8 mouse cellular contexts compared by ENCODE assay signal in the genomic region with DNA sequence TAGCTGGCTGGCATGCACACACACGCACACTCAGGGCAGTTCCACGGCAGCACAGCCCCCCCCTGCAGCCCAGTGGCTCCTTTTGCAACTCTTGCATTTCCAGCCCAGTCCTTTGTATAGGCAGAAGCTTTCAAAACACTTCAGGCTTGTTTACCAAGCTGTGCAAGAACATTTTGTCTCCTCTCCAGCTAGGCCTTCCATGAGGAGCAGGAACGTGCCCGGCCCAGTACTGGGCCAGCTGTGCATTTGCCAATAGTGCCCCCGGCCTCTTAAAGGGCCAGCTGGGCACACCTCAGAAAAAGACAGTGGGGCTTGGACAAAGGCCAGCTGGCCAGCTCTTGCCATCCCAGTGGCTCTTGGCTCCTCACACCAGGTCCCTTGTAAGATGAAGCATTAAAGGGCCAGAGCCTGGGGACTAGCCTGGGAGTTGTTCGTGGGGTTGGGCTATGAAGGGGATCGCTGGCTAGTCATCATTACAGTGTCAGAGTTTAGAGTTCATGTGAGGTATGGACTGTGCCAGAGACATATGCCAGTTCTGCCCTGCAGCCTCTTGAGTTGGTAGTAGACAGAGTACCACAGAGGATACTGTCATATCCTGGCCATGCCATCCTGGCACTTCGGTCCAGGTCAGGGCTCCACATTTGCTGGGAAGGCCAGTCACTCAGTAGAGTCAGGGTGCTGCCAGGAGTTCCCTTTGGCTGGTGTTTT.
A peak's percentile ranks its signal among the peaks of the same experiment; 100 is the strongest.
DNase-seq lines count a peak whose midpoint lies in the region; ATAC-seq lines count a peak whose summit lies in the region.

No protein-coding gene starts in this region.

- 0 out of 2 replicates have a peak, but pooled peaks have one; percentile 36 for ATAC-seq in embryonic facial prominence, embryonic 15.5 days (ENCODE audit: insufficient number of reproducible peaks, low FRiP score, low TSS enrichment, low read depth)
- ATAC-seq in midbrain, embryonic 16.5 days, result peak; percentile 47
- peak; percentile 91 for ATAC-seq in hindbrain, embryonic 16.5 days

- no peaks in the 10 kb centered on the region for H3K36me3 ChIP-seq in embryonic facial prominence, embryonic 15.5 days
- no peaks in the 10 kb centered on the region for H3K36me3 ChIP-seq in embryonic facial prominence, embryonic 10.5 days (replicated peaks)
- H3K36me3 ChIP-seq in midbrain, embryonic 16.5 days (ENCODE audit: control insufficient read depth, insufficient read depth, low read length), result no peaks in the 10 kb centered on the region
- H3K36me3 ChIP-seq in midbrain, embryonic 10.5 days, result no peaks in the 10 kb centered on the region
- H3K36me3 ChIP-seq in hindbrain, embryonic 16.5 days (ENCODE audit: control insufficient read depth, insufficient read depth, low read length), result no peaks in the 10 kb centered on the region
- no peaks in the 10 kb centered on the region for H3K36me3 ChIP-seq in limb, embryonic 10.5 days

- H3K4me2 ChIP-seq in embryonic facial prominence, embryonic 15.5 days (replicated peaks), result no peak overlapping the region
- no peak overlapping the region for H3K4me2 ChIP-seq in midbrain, embryonic 16.5 days (ENCODE audit: low read length)
- H3K4me2 ChIP-seq in hindbrain, embryonic 16.5 days (ENCODE audit: low read length), result no peak overlapping the region

- no peak overlapping the region for H3K4me3 ChIP-seq in embryonic facial prominence, embryonic 15.5 days (replicated peaks)
- H3K4me3 ChIP-seq in embryonic facial prominence, embryonic 10.5 days, result no peak overlapping the region
- H3K4me3 ChIP-seq in midbrain, embryonic 16.5 days (ENCODE audit: low read depth, low read length), result no peak overlapping the region
- H3K4me3 ChIP-seq in midbrain, embryonic 10.5 days, result no peak overlapping the region
- H3K4me3 ChIP-seq in hindbrain, embryonic 16.5 days (ENCODE audit: low read length), result no peak overlapping the region
- H3K4me3 ChIP-seq in limb, embryonic 10.5 days, result no peak overlapping the region

- H3K9me3 ChIP-seq in embryonic facial prominence, embryonic 15.5 days (replicated peaks), result no peaks in the 10 kb centered on the region
- H3K9me3 ChIP-seq in embryonic facial prominence, embryonic 10.5 days, result 0 out of 2 replicates have a peak, but pooled peaks cover 5% of the 10 kb centered on the region
- no peaks in the 10 kb centered on the region for H3K9me3 ChIP-seq in midbrain, embryonic 16.5 days (replicated peaks; ENCODE audit: control insufficient read depth, low read length, poor library complexity, severe bottlenecking)
- no peaks in the 10 kb centered on the region for H3K9me3 ChIP-seq in midbrain, embryonic 10.5 days (replicated peaks)
- H3K9me3 ChIP-seq in hindbrain, embryonic 16.5 days (ENCODE audit: control insufficient read depth, low read length), result no peaks in the 10 kb centered on the region; the same call in 1 of the 2 replicates
- H3K9me3 ChIP-seq in limb, embryonic 10.5 days (replicated peaks), result no peaks in the 10 kb centered on the region

- no peak overlapping the region for H3K9ac ChIP-seq in embryonic facial prominence, embryonic 15.5 days
- H3K9ac ChIP-seq in midbrain, embryonic 16.5 days (ENCODE audit: low read depth, low read length), result no peak overlapping the region
- H3K9ac ChIP-seq in hindbrain, embryonic 16.5 days (ENCODE audit: low read depth, low read length), result no peak overlapping the region

- DNase-seq in embryonic facial prominence, embryonic 10.5 days (ENCODE audit: low spot score), result no peak
- no peak for DNase-seq in midbrain, embryonic 10.5 days (ENCODE audit: low spot score)
- DNase-seq in lung, adult 18-20 months, result peak; percentile 74 to 88
- DNase-seq in telencephalon, adult 2 months (ENCODE audit: low read depth, low spot score), result peak; percentile 0
- DNase-seq in limb, embryonic 10.5 days (ENCODE audit: low spot score), result no peak

- no peaks in the 10 kb centered on the region for H3K27me3 ChIP-seq in embryonic facial prominence, embryonic 15.5 days
- peaks cover 18% of the 10 kb centered on the region for H3K27me3 ChIP-seq in embryonic facial prominence, embryonic 10.5 days (replicated peaks; ENCODE audit: low read depth, poor library complexity, severe bottlenecking)
- no peaks in the 10 kb centered on the region for H3K27me3 ChIP-seq in midbrain, embryonic 16.5 days (ENCODE audit: control insufficient read depth, insufficient read depth, low read depth, low read length)
- 0 out of 2 replicates have a peak, but pooled peaks cover 3% of the 10 kb centered on the region for H3K27me3 ChIP-seq in midbrain, embryonic 10.5 days (ENCODE audit: low read depth, poor library complexity, severe bottlenecking)
- no peaks in the 10 kb centered on the region for H3K27me3 ChIP-seq in hindbrain, embryonic 16.5 days (replicated peaks; ENCODE audit: control insufficient read depth, insufficient read depth, low read length)
- H3K27me3 ChIP-seq in limb, embryonic 10.5 days (ENCODE audit: low read depth, poor library complexity, severe bottlenecking), result 0 out of 2 replicates have a peak, but pooled peaks cover 17% of the 10 kb centered on the region

- H3K27ac ChIP-seq in embryonic facial prominence, embryonic 15.5 days (replicated peaks), result no peak overlapping the region; the same call in 1 of the 2 replicates
- H3K27ac ChIP-seq in embryonic facial prominence, embryonic 10.5 days (replicated peaks), result no peak overlapping the region
- H3K27ac ChIP-seq in midbrain, embryonic 16.5 days (ENCODE audit: low read length), result 0 out of 2 replicates have a peak overlapping the region, but pooled peaks have one; percentile 17
- no peak overlapping the region for H3K27ac ChIP-seq in midbrain, embryonic 10.5 days (replicated peaks)
- peak overlapping the region; percentile 41; the same call in 1 of the 2 replicates for H3K27ac ChIP-seq in hindbrain, embryonic 16.5 days (ENCODE audit: low read depth, low read length)
- no peak overlapping the region for H3K27ac ChIP-seq in limb, embryonic 10.5 days

- H3K4me1 ChIP-seq in embryonic facial prominence, embryonic 15.5 days, result peaks cover 14% of the 10 kb centered on the region
- H3K4me1 ChIP-seq in embryonic facial prominence, embryonic 10.5 days, result peaks cover 16% of the 10 kb centered on the region
- no peaks in the 10 kb centered on the region for H3K4me1 ChIP-seq in midbrain, embryonic 16.5 days (ENCODE audit: control insufficient read depth, insufficient read depth, low read length)
- peaks cover 6% of the 10 kb centered on the region; the same call in 1 of the 2 replicates for H3K4me1 ChIP-seq in midbrain, embryonic 10.5 days
- H3K4me1 ChIP-seq in hindbrain, embryonic 16.5 days (ENCODE audit: control insufficient read depth, insufficient read depth, low read depth, low read length), result peaks cover 11% of the 10 kb centered on the region
- H3K4me1 ChIP-seq in limb, embryonic 10.5 days, result 0 out of 2 replicates have a peak, but pooled peaks cover 10% of the 10 kb centered on the region

- WGBS in embryonic facial prominence, embryonic 15.5 days, result 69% methylated on average over 8 of the region's 8 CpGs
- 90% methylated on average over 8 of the region's 8 CpGs for WGBS in embryonic facial prominence, embryonic 10.5 days
- 79% methylated on average over 8 of the region's 8 CpGs for WGBS in midbrain, embryonic 16.5 days
- 92% methylated on average over 8 of the region's 8 CpGs for WGBS in midbrain, embryonic 10.5 days
- 55% methylated on average over 8 of the region's 8 CpGs for WGBS in hindbrain, embryonic 16.5 days
- WGBS in limb, embryonic 10.5 days, result 92% methylated on average over 8 of the region's 8 CpGs

Comparison
In these comparisons a context has a peak if more than half of its experiments do, and no peak if none do; other contexts are left out.
1. H3K27ac ChIP-seq: peak in midbrain, embryonic 16.5 days (single experiment) and hindbrain, embryonic 16.5 days (single experiment); none in embryonic facial prominence, embryonic 15.5 days (single experiment), embryonic facial prominence, embryonic 10.5 days (single experiment), midbrain, embryonic 10.5 days (single experiment) and limb, embryonic 10.5 days (single experiment).
2. ATAC-seq: peak in every context shown above with its lines; median percentile 91 in hindbrain, embryonic 16.5 days; 47 in midbrain, embryonic 16.5 days; 36 in embryonic facial prominence, embryonic 15.5 days.
3. DNase-seq: peak in lung, adult 18-20 months (2 of 2) and telencephalon, adult 2 months (single experiment); none in embryonic facial prominence, embryonic 10.5 days (single experiment), midbrain, embryonic 10.5 days (single experiment) and limb, embryonic 10.5 days (single experiment).